Mouse (Mus musculus): ENCODE measurements around the gene Tfap2d. TPM values are rescaled to one million over a fixed set of nuclear protein-coding genes. Genes with fewer than 3 reads are reported as not detected.

Gene Tfap2d
- total RNA-seq, 2 experiments from 2014 or later: not detected

DNA sequence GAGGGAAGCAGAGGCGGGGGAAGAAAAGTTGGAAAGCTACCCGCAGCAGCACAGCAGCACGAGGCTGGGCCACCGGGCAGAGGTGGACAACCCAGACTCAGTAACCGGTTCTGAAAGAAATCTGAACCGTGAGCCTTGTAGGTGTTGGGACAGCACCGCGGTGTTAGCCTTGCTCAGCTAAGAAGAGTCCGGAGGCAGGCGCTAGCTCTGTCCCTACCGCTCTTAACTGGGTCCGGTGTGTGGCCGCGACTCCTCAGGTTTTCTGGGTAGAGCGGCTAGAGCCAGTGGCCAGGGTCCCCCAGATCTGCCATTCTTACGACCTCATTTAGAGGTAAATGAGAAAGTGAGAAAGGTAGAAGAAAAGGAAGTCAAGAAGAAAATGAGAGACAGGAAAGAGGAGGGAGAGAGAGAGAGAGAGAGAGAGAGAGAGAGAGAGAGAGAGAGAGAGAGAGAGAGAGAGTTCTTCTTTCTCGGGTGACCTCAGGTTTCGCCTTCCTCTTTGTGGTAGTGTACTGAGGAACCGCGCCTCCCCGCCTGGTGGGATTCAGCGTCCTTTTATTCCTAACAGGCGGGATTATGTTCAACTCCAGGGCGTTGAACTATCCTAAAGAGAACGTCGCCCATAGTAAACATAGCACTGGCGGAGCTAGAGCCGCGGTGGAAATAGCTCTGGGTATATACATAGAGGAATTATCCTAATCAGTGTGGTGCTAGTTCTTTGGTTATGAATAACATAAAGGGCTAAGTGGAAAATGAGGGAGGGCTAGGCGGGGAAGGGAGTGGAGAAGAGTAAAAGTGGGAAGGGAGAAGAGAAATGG, 107.6 kb downstream of the Tfap2d start:
- no peak for DNase-seq (ENCODE audit: extremely low spot score in 1 of 2, low spot score in 1 of 2)

DNA sequence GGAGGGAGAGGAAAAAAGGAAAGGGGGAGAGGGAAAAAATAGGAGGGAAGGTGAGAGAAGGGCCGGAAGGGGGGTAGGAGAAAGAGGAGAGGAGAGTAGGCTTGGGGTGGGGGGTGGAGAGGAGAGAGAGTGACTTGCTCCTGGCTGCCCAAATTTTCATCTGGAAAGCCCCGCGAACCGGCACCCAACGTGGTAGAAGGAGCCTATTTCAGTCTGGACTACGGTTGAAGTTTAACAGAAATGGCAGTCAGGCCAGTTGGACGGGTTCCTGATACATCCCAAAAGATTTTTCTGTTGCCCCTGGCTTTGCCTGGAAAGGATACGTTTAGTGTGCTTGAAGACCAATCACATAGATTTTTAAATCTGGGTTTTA, 108.2 kb downstream of the Tfap2d start:
- DNase-seq (ENCODE audit: extremely low spot score in 1 of 2, low spot score in 1 of 2): no peak

DNA sequence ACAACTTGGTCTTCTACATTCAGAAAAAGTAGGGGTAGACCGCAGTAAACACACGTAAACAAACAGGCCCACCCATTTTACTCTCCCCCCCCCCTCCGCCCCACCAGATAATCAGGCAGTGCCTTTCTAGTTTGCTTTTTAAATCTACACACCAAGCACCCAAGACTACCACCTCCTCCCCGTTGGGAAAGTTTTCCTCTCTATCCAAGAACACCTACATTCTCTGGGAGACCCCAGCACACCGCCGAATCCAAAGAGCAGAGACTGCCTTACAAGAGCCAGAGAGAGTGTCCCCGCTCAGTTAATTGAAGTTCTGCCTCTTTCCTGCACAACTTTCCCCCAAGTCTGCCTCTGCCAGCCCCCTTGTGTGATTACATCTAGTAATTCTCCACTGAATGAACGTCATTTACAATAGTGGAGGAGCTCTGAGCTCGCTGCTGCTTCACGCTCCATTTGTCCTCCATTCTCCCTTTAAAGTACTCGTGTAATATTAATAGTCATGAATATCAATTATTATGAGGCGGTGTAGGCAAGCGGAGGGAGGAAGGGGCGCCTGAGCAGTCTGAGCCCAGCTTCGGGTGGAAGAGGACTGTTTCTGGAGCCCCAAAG, 108.8 kb downstream of the Tfap2d start:
- no peak for DNase-seq (ENCODE audit: extremely low spot score in 1 of 2, low spot score in 1 of 2)

DNA sequence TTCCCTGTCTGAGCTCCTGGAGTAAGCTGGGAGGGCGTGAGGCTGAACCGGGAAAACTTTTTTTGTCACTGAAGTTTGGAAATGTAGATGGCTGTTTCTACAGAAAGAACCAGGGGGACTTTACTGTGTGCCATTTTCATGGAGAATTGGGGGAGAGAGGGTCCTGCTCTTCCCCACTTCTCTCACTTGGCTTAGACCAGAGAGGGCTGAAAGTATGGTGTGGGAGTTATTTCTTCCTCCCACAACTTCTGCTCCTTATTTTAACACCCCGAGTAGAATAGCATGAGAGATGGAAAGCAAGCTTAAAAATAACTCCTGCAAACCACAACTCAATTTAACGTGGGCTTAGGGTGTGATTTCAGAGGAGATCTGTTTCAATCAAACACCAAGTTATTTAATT, 109.9 kb downstream of the Tfap2d start:
- DNase-seq (ENCODE audit: extremely low spot score in 1 of 2, low spot score in 1 of 2): no peak

GRCm38 (mm10) chr1:19213171-19213570, 110.3 kb downstream of the Tfap2d start:
- DNase-seq (ENCODE audit: extremely low spot score in 1 of 2, low spot score in 1 of 2): no peak

GRCm38 (mm10) chr1:19213851-19214395, 111.1 kb downstream of the Tfap2d start:
- no peak for DNase-seq (ENCODE audit: extremely low spot score in 1 of 2, low spot score in 1 of 2)

Other genes with a start within 250 kb of the Tfap2d start
- under 1 TPM; 0.12 to 0.49 TPM for gene Tfap2b, start 105.9 kb downstream of the Tfap2d start, total RNA-seq (2021)